Mouse (Mus musculus): ENCODE measurements at regions not wholly inside any gene's neighbourhood (a gene's known extent, or its start where the extent isn't known, plus 50 kb on each side); places are given as distances from the start of the nearest gene placed in this dataset.
"Not testable (repeated sequence)": the region's sequence is repeated elsewhere in the genome, so short reads cannot be mapped to it uniquely, and the experiment has no call there.

GRCm38 (mm10) chr14:37820918-37821632, 686.0 kb upstream of the Ghitm start:
- in situ Hi-C loops (cut with MboI, MseI): loop anchor here (25.0 kb wide), 1 partner anchor 691 kb away; no protein-coding TSS in a partner anchor

GRCm38 (mm10) chr14:37819959-37820358, 684.9 kb upstream of the Ghitm start:
- in situ Hi-C loops (cut with MboI, MseI): loop anchor here (25.0 kb wide), 1 partner anchor 692 kb away; no protein-coding TSS in a partner anchor

- in situ Hi-C loops (cut with MboI, MseI): no loop called here
These were observed 660.6 kb upstream of the Ghitm start for GRCm38 (mm10) chr14:37795642-37796041.

- in situ Hi-C loops (cut with MboI, MseI): no loop called here
These were observed 630.7 kb upstream of the Ghitm start for GRCm38 (mm10) chr14:37765729-37766128.

GRCm38 (mm10) chr14:37749661-37750060, 614.6 kb upstream of the Ghitm start:
- in situ Hi-C loops (cut with MboI, MseI): not testable (repeated sequence)

GRCm38 (mm10) chr14:37749162-37749561, 614.1 kb upstream of the Ghitm start:
- in situ Hi-C loops (cut with MboI, MseI): no loop called here

GRCm38 (mm10) chr14:37743048-37743447, 608.0 kb upstream of the Ghitm start:
- in situ Hi-C loops (cut with MboI, MseI): no loop called here

GRCm38 (mm10) chr14:37742426-37742825, 607.4 kb upstream of the Ghitm start:
- in situ Hi-C loops (cut with MboI, MseI): not testable (repeated sequence)

All from T-helper 1 cell (primary cell).